Mouse (Mus musculus) G1E-ER4 (cell line): ENCODE measurements around the gene Bmf. TPM values are rescaled to one million over a fixed set of nuclear protein-coding genes. Genes with fewer than 3 reads are reported as not detected.

Experiments
- GATA1 ChIP-seq: IDR thresholded peaks from one replicate; pipeline ENCODE4 v1.8.0; 2012; ENCODE audit warnings: low read length, inconsistent platforms
- polyA plus RNA-seq: library from polyadenylated mRNA; stranded (reverse); fragments of >175 nt; gene quantifications from 2 replicates; pipeline ENCODE4 v1.2.3, GENCODE M21; 2012

The Bmf gene
- polyA plus RNA-seq, 1 experiment, result not detected

DNA sequence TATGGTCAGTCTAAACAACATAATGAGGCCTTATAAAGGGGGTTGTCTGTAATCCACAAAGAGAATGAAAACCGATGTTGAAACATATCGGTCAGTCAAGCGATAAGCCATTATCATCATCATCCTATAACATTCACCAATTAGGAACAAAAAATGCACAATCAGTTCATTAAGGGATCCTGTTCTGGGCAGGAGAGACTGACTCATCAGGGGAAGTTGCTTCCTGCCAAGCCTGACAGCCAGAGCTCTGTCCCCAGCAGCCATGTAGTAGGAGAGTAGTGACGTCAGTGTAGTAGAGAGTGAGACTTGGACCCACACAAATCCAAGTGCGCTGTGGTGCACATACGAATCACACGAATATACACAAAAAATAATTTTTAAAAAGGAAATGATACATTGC is 42.4 kb downstream of the Bmf start:
- no peak for TF ChIP-seq GATA1

DNA sequence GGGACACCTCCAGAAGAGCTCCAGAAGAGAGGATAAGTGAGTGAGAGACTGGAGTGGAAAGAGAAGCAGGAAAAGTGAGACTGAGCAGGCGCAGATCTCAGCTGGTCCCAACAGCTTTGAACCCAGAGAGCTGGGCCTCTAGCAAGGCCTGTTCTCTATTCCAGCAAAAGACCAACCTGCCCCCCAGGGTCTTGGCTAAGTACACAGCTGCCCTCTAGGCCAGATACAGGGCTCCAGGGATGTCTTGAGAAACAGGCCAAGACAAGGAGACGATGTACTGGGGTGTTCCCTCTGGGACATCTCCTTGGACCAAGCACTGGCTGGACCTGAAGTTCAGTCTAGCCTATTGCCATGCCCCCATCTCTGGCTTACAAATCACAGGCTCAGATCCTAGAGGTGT is 49.3 kb downstream of the Bmf start:
- no peak for TF ChIP-seq GATA1

DNA sequence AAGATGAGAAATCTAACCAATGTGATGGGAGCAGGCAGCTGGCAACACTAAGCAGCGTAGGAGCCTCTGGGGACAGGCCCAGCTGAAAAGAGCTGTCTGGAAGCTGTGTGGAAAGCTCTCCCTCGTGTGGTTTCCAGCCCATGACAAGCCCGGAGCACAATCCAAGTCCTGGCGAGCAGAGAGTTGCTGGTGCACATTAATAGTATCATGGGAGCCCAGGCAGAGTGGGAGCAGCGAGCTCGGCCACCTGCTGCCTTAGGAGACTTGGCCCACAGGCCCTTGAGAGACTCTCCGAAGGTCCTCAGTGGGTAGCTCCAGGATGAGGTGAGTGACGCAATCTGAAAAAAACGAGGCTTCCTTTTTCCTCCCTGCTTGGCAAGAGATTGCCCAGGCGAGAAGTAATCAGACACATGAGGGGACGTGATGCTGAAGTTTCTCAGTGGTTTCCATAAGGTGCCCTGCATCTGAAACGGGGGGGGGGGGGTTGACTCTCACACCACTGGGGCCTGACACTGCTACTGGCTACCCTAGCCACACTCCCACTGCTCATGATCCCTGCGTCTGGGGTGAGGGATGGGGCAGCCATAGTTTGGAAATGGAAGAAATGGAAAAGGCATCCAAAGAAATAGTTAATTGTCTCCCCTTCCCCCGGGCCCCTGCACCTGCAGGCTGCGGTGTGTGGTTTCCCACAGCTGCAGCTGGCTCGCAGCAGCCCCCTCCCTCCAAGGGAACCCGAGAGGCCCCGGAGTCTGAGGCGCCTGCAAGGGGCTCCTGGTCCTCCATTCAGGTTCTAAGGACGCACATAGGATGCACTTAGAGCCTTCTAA is 50.1 kb downstream of the Bmf start:
- no peak for TF ChIP-seq GATA1

DNA sequence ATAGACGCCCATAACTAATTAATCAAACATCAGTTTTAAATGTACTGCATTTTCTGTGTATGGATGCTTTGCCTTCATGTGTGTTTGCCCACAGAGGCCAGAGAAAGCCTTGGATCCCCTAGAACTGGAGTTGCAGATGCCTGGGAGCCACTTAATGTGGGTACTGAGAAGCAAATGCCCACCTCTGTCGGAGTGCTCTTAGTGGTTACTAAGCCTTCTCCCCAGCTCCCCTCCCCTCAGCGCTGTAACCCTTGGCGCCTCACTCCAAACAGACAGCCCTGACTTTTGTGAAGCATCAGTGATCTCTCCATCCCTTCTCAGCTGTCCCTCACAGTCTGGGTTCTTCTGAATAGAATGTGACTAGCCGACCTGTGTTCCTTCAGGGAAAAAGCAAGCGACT is 51.0 kb downstream of the Bmf start:
- TF ChIP-seq GATA1, result no peak

DNA sequence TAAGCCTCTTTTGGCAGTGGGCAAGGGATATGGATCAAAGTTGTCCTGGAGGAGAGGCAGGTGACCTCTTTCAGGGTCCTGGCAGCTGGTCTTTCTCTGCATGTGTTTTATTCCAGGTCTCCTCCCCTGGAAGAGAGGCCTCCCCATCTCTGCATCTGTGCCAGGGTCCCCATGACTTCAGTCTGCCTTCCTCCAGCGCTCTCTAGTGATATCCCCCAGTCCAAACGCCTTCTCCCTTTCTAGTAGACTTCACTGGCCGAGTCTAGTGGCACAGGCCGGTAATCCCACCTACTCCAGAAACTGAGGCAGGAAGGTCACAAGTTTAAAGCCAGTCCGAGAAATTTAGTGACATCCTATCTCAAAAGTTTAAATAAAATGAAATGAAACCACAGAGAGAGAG is 51.6 kb downstream of the Bmf start:
- TF ChIP-seq GATA1, result no peak

DNA sequence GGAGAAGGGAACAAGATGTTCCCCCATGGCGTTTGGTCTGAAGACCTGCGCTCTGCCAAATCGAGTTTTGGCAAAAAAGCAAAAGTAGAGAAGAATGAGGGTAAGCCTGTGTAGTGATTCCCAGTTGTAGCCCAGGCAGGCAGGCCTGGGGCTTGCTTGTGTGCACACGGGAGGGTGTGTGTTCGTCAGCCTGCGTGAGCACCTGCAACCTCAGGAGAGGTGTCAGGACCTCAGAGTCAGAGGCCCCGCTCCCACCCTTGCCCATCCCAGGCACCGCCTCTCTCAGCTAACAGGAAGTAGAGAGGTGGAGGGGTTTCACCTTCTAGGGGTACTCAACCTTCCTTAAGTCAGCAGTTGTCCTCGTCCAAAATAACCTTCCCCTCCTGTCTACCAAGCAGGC is 54.5 kb downstream of the Bmf start:
- TF ChIP-seq GATA1, result no peak

DNA sequence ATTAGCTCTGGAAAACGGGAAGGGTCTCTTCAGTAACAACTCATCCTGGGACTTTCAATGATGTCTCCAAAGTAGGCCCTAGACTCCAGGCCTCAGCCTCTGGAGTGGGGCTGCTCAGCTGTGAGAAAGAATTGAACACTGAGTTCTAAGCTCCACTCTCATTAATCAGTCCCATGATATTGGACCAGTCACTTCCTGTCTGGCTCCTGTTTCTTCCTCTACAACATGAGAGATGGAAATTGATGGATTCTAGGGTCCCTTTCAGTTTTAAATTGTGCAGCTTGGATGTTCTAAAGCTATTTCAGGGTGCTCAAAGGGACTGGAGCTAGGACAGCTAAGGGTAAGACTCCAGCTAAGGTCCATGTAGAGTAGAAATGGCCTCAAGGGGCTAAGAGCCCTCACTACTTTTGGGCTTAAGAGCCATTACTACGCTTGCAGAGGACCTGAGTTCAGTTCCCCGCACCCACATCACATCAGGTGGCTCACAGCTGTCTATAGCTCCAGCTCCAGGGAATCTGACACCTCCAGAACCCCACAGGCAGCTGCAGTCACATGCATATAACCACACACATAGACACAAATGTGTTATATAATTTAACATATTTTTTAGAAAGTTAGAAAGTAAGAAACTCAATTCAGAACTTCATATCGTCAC is 57.6 kb downstream of the Bmf start:
- no peak for TF ChIP-seq GATA1

DNA sequence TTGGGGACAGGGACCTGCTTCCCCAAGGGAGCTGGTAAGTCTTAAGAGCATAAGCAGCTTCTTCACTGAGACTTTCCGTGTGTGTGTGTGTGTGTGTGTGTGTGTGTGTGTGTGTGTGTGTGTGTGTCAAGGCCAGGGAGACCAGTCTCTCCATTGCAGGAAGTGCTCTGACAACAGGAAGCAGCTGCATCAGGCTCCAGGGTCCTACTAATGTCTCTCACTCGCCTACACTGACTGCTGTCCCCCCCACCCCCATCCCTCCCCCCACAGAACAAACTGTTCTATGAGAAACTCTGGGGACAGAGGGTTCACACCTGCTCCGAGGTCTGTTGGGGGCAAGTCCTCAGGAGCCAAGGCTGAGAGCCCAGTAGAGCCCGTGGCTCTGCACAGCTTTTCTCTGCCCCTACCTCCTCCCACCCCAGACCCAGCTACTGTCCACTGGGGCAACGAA is 58.2 kb downstream of the Bmf start:
- no peak for TF ChIP-seq GATA1

DNA sequence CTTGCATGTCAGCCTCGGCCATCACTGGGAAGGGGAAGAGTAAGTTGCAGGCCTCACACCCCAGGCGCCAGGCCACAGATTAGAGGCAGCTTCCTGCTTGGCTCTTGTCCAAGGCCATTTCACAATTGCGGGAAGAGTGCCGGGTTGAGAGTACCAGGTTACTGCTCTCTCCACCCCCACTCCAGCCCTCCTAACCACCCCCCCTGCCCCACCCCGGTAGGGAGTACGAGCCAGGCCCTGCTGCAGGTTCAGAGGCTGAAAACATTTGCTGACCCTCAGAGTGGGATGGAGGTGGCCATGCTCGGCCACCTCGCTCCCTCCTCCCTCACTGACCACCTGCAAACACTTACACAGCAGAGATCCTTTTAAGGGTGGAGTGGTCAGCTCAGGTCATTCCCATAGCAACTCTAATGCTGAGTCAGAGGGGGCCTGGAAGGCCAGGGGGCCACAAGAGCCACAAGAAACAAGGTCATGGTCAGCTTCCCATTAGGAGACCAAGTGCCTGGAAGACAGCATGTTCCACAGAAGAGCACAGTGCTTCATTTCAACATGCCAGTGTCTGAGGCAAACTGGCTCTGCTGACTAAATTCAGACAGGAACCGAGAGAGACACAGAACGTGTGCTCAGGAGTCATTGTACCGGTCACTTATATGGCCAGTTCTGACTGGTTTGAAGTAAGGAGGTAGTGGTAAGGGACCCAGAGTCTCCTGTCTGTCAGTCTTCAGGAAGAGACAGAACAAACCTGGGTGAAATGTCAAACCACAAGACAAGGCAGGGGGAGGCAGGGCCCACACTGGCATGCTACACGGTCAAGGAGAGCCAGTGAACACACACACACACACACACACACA is 59.0 kb downstream of the Bmf start:
- TF ChIP-seq GATA1, result no peak

DNA sequence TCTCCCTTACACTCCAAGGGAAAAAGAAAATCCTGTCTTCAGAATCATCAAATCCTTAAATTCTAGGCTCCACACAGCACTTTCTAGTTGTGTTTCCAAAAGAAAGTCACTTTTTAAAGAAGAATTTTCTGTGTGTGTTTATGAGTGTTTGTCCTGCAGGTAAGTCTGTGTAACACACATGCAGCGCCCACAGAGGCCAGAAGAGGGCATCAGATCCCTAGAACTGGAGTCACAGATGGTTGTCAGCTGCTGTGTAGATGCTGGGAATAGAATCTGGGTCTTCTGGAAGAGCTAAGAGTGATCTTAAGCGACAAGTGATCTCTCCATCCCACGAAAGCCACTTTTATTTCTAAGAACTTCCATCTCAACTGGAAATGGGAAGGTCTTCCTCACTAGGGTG is 61.7 kb downstream of the Bmf start:
- no peak for TF ChIP-seq GATA1

DNA sequence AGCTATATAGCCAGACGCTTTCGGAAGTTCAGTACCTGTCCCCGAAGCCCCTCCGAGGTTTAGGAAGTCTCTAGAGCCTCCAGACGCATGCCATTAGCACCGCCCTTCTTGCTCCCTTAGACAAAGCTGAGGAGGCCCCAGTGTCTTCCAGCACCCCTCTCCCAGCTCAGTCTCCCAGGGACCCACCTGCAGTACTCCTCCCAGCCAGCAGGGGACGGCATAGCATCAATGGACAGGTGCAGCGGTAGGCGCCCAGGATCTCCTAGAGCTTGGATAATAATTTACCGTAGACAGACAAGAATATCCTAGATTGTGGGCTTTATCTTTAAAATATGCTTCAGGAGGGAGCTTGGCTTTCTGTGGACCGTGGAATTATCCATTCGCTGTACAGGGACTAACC is 62.6 kb downstream of the Bmf start:
- TF ChIP-seq GATA1, result no peak

DNA sequence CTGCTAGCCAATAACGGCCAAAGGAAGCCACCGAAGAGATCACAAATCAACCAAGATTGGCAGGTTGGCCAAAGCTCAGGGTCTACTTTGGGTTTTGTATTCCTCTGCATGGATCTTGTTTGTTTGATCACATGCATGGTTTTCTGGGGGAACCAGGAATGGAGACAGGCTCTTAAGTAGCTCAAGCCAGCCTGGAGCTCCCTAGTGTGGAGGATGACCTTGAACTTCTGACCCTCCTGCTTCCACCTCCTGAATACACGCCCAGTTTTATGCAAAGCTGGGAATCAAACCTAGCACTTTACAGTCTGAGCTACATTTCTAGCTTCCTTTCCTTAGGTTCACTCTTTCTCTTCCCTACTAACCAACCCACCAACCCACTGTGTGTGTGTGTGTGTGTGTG is 64.1 kb downstream of the Bmf start:
- TF ChIP-seq GATA1, result no peak

DNA sequence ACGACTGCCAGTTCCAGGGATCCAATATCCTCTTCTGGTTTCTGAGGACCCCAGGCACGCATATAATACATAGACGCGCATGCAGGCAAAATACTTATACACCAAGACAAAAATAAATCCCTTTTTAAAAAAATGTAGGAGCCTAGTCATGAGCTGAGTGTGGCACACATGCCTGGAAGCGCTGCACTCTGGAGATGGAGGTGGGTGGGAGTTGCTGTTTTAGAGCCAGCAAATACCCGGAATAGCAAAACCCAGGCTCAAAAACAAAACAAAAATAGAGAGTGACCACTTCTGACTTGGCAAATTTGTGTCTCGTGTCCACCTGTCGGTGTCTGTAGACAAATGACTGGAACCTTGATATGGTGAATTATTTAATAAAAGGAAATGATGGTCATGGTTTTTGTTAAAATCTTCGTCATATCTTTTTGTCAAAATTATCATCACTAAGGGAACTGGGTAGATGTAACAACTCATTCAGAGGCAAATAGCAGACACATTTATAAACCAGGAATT is 65.0 kb downstream of the Bmf start:
- TF ChIP-seq GATA1, result no peak

DNA sequence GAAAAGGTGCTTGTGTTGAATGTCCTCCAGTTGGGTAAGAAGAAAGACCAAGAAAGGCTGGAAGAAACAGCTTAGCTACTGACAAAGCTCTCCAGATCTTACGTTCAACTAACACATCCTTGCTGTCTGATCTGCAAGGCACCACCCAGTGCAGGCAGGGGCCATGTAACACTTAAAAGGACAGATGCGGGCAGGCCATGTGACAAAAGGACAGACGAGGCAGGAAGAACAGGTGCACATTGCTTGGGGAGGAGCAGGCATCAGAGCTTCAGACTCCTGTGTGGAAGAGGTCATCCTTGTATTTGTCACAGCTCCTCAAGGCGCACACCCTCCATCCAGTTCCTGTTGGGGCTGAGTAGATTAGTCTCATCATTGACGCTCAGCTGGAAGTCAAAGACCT is 66.5 kb downstream of the Bmf start:
- no peak for TF ChIP-seq GATA1

DNA sequence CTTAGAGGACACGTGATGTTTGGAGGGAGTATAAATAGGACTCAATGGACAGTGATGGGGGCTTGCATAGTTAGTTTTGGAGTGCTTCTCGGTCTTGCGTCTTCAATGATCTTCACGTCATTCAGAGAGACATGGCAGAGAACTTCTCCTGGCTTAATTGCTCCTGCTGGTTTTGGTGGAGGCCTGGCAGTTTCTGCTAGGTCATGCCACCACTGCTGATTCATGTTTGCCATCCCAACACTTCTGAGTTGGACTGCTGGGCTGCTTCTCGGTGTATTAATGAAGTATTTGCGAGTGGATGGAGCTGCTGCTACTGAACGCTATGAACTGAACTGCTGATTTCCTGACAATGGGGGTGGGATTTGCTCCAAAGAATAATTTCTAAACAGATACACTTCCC is 68.6 kb downstream of the Bmf start:
- no peak for TF ChIP-seq GATA1

DNA sequence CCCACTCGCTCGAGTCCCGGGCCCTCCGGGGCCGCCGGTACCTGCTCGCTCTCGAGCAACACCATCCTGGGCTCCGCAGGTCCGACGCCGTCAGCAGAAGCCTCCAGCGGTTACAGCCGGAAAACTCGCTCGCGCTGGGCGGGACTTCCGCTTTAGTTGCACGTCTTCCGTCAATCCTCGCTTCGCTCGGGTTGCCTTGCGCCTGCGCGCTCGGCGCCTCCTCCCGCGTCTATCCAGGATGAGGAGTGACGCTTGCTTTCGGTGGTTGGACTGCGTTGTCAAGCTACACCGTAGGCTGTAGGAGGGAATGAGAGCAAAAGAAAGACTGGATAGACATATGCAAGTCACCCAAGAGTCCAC is 70.0 kb downstream of the Bmf start, which contains the start of gene Srp14:
Srp14 (minus strand) TSS at position 162 of the 360 bp plus-strand sequence.
- no peak for TF ChIP-seq GATA1
